Mouse (Mus musculus): ENCODE measurements around the gene Klf9. TPM values are rescaled to one million over a fixed set of nuclear protein-coding genes. Genes with fewer than 3 reads are reported as not detected.

Gene Klf9
- total RNA-seq, 2 experiments from 2014 or later: 19.9 to 24.6 TPM

DNA sequence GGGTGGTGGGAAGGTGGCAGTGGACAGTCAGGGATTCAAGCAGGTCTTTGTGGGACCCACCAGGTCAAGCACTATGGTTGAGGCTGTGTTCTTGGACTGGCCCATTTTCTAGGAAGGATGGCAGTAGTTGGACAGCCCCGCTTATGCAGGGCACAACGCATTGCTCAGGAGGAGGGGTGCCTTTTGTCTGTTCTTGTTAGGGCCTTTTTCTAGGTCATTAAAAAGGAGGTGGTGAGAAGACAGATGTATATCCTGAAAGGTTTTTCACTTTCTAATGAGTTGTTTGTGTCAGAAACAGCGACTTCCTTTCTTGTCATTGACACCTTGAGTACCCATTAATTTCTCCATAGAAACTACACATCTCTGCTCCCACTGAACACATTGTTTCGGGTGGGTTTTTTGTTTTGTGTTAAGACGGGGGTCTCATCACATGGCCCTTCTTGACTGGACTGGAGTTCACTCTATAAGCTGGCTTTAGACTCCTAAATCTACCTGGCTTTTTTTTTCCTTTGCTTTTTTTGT, 12.6 kb downstream of the Klf9 start:
- ATAC-seq (replicated peaks; ENCODE audit: low FRiP score, low TSS enrichment, poor library complexity, severe bottlenecking): no peak

DNA sequence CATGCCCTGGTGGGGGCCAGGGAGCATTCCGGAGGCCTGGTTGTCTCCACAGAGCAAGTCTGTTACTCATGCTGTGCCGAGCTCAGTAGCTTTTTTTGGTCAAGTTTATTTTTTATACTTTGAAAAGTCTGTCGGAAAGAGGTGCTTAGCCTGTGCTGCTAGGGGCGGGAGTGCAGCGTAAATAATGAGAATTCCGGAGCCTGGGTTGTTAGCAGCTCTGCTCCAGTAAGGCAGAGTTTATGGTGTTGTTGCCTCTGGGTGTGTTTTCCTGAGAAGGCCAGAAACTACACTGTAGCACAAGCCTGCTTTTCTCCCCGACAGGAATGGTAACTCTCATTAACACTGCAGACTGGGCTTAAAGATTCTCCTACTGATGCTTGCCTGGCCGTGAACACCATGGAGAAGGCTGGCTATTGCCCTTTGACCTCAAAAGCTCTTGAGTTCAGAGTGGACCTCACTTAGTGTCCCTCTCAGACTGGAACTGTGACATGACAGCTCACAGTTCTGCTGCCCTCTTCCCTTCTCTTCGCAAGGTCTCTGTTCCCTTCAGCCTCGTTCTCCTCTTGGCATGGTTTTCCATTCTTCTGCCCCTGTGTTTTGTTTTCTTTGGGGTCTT, 18.9 kb downstream of the Klf9 start:
- no peak for ATAC-seq (replicated peaks; ENCODE audit: low FRiP score, low TSS enrichment, poor library complexity, severe bottlenecking)

DNA sequence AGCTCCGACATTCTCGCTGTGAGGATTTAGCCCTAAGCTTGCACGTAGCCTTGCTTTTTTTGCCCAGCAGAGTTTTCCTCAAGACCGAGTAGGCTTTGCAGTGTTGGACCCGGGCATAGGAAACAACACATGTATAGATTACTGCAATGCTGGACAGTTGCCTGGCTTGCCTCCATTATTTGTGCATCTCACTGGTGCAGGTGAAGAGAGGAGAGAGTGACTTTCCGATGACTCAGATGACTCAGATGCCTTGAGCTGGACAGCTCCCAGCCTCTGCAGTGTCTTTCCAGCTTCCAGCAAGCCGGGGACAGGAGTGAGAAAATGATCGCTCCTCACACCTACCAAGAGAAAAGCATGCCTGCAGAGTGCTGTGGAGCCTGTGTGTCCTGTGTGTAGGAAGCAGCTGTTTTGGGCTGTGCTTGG, 21.4 kb downstream of the Klf9 start:
- ATAC-seq (replicated peaks; ENCODE audit: low FRiP score, low TSS enrichment, poor library complexity, severe bottlenecking): no peak

DNA sequence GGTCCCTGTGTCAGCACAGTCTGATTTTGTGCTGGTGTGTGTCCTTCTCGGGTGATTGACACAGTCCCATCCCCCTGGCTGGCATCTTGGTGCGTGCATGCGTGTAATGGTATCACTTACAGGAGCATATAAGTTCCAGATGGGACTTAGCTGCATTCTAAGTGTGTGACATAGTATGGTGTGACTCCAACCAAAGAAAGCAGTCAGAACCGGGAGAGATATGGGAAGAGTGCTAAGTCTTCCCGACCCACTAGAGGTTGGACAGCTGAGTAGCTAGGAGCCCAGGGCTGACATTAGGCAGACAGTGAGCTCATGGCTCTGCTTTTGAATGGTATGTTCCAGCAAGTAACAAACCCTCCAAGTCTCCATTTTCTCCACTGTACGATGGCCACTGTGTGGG, 21.9 kb downstream of the Klf9 start:
- ATAC-seq (replicated peaks; ENCODE audit: low FRiP score, low TSS enrichment, poor library complexity, severe bottlenecking): no peak

DNA sequence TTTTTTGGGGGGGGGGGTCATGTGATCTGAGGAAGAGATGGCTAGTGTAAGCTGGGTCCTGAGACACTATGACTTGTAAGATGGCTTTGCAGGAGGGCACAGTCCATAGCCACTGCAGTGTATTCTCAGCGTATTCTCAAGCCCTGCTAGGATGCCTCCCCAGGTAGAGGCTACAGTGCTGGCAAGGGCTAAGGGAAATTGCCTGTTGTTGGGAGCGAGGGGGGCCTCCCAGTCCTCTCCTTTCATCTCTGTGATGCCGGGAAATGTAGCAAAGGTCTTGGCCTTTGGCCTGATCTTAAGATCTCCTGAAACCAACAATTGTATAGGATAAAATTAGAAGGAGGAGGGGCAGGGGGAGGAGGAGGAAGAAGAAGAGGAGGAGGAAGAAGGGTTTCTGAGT, 22.3 kb downstream of the Klf9 start:
- no peak for ATAC-seq (replicated peaks; ENCODE audit: low FRiP score, low TSS enrichment, poor library complexity, severe bottlenecking)

DNA sequence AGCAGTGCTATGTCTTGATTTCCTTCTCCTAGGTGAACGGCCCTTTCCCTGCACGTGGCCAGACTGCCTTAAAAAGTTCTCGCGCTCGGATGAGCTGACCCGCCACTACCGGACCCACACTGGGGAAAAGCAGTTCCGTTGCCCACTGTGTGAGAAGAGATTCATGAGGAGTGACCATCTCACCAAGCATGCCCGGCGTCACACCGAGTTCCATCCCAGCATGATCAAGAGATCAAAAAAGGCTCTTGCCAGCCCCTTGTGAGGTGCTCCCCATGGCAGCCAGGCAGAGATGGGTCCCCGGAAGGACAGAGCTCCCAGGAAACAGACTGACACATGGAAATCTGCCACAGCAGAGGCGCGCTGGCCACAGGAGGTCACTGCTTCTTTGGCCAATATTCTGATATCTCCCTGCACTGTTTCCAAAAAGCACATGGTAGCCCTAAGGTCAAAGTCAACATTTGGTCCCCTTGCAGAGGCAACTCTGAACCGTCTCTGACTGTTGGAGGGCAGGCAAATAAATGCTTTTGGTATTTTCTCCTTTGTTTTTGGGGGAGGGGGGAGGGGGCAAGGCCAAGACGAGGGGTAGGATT, 23.7 kb downstream of the Klf9 start:
- ATAC-seq (replicated peaks; ENCODE audit: low FRiP score, low TSS enrichment, poor library complexity, severe bottlenecking): no peak

DNA sequence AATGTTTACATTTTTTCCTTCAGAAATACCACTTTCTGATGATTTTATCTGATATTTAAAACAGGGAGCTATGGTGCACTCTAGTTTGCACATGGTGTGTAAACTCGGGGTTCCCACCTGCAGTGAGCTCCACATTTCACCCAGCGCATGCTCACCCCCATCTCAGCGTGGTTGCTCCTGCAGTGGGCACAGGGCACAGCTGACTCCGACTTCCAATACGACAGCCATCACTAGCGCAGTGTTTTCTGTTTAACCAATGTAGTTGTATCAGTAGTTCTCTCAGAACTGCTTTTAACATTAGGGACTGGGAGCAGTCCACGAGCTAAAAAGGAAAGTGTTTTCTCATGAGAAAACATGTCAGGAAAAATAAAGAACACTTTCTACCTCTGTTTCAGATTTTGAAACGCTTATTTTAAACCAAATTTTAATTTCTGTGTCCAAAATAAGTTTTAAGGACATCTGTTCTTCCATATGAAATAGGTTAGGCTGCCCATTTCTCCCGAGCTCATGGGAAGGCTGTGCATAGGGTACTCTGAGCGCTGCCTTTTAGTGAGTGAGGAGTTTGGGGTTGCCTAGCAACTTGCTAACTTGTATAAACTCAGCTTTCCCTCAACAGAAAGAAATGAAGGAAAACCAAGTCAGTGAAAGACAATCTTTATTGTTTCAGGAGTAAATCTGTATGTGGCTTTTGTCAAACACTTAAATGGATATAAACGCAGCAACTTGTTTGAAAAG, 25.7 kb downstream of the Klf9 start:
- ATAC-seq (replicated peaks; ENCODE audit: low FRiP score, low TSS enrichment, poor library complexity, severe bottlenecking): no peak

DNA sequence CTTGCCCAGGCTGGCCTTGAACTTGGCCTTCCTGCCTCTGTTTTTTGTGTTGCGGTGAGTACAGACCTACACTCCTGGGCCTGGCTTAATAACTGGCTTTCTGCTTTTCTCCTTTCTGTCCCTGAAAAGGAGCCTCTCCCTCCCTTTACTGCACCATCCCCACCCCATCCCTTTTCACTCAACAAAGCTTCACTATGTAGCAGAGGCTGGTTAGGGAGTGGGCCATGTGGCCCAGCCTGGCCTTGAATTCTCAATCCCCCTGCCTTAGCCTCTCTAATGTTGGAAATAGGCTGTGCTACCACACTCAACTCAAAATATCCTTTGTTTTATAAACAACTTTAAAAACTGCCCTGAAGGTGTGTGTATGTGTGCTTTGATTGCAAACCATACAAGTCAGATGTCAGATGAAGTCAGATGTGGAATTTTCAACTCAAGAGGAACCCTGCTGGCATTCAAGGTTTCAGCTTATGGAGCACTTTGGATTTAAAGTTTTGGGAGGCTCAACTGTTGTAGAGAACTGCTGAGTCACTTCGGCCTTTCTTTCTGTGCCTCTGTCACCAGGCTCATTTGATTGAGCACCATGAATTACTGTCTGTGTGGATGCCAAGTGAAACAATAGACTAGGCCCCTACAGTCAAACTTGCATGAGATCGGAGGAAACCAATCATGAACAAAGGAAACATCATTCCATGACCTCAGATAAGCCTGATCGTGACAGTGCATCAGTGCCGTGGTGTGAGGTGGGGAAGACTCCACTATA, 28.1 kb downstream of the Klf9 start:
- 0 out of 2 replicates have a peak, but pooled peaks have one; percentile 12 for ATAC-seq (replicated peaks; ENCODE audit: low FRiP score, low TSS enrichment, poor library complexity, severe bottlenecking)

DNA sequence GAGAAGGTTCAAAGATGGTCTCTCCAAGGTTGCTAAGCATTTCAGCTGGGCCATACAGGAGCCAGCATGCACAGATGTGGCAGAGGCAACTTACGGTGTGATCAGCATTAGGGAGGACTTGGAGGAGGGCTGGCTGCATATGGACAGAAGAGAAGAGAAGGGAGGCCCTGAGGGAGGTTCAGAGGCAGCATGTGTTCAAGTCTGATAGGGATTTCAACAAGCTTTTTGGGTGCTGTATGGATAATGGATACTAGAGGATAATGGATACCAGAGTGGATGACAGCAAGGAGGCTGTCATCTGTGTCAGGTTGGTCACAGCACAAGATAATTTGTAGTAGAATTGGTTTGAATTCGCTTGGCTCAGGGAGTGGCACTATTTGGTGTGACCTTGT, 28.6 kb downstream of the Klf9 start:
- ATAC-seq (replicated peaks; ENCODE audit: low FRiP score, low TSS enrichment, poor library complexity, severe bottlenecking): peak; percentile 67

DNA sequence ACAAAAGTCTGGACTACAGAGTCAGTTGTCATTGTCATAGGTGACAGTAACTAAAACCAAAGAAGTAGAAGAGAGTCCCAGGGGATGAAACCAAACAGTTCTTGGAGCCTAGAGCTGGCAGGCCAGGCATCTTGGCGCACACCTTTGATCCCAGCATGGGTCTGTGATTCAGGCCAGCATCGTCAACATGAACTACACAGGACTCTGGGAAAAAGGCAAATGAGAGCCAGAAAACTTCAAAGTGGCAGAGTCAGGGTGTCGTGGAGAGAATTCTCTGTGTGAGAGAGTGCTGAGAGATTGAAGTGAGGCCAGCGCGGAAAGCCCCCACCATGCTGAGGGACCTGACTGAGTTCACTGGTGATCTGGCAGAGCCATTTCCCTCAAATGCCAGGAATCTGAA, 29.4 kb downstream of the Klf9 start:
- ATAC-seq (replicated peaks; ENCODE audit: low FRiP score, low TSS enrichment, poor library complexity, severe bottlenecking): no peak

DNA sequence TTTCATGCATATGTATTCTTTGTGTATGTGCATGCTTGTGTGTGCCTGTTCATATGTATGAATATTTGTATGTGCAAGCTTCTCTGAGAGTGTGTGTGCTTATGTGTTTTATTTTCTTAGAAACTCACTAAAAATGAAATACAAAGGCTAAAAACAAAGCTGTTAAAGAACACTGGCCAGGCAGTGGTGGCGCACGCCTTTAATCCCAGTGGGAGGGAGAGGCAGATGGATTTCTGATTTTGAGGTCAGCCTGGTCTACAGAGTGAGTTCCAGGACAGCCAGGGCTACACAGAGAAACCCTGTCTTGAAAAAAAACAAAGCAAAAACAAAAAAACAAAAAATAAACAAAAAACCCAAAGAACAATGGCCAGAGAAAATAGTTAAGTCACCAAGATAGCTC, 30.1 kb downstream of the Klf9 start:
- ATAC-seq (replicated peaks; ENCODE audit: low FRiP score, low TSS enrichment, poor library complexity, severe bottlenecking): no peak

DNA sequence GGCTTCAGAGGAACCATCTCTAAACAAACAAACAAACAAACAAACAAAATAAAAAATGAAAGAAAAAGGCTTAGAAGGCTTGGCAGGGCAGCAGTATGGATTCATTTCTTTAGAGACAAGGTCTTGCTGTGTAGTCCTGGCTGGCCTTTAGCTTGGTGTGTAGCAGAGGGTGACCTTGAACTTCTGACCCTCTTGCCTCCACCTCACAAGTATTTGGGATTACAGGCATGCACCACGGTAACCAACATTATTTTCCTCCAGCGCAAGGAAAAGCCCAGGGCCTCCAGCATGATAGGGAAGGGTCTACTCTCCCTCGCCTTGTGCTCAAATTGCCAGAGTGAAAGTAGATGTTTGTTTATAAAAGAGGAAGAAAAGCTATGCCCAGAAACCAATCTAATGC, 34.1 kb downstream of the Klf9 start:
- ATAC-seq (replicated peaks; ENCODE audit: low FRiP score, low TSS enrichment, poor library complexity, severe bottlenecking): no peak

DNA sequence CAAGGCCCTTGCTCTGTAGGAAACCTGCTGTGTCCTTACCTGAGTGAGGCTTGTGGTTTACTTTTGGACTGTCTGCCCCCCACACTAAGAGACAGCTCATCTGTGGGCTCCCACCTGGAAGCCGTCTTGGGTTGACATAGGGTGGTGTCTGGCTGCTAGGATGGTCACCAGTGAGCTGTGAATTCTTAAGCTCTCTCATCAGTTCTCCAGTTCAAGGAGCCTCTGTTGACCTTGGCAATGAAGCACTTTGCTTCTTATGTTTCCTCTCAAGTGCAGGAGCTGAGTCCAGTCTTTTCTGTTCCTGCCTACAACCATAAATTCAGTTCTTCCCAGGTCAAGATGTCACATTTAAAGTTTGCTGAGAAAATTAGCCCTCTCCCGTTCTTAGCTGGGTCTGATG, 34.5 kb downstream of the Klf9 start:
- ATAC-seq (replicated peaks; ENCODE audit: low FRiP score, low TSS enrichment, poor library complexity, severe bottlenecking): no peak

DNA sequence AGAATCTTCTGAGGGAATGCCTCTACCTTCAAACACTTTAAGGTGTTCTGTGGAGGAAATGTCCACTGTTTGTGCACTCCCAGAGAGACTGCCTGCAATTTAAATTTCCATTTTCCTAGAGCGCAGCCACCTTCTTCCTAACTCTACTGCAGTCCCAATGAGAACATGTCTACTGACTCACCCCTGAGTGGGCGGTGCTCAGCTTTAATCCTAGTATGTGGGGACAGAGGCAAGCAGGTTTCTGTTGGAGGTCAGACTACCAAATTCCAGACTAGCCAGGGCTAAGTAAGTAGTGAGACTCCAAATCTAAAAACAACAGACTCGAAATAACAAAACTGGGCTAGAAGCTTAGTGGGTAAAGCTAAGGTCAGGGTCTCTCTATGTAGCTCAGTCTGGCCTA, 37.5 kb downstream of the Klf9 start:
- no peak for ATAC-seq (replicated peaks; ENCODE audit: low FRiP score, low TSS enrichment, poor library complexity, severe bottlenecking)

DNA sequence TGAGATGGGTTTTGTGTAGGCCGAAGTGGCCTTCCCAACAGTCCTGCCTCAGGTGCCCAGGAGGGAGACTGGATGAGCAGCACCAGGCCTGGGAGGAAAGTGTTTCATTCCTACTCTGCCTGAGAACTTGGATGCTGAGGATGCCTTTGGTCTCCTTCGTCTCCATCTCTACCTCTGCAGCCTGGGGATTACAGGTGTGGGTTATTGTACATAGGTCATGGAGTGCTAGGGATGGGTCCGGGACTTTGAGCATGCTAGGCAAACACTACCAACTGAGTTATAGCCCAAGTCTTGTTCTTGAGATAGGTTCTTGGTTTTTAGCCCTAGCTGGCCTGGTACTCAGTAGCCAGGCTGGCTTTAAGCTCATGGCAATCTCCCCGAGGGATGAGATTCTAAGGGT, 42.5 kb downstream of the Klf9 start:
- ATAC-seq (replicated peaks; ENCODE audit: low FRiP score, low TSS enrichment, poor library complexity, severe bottlenecking): no peak

DNA sequence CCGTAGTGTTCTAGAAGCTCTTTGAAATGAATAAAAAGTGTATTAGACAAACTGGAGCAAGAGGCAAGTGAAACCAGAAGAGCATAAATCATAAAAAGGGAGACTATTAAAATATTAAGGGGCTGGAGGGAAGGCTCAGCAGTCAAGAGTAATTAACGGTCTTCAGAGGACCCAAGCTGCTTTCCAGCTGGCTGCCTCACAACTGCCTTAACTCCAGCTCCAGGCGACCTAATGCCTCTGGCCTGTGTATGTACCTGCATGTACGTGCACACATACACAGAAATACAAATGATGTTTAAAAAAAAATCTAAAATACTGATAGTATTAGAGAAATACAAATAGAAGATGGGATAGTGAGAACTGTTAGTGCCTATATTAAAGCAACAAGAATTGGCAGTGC, 43.0 kb downstream of the Klf9 start:
- ATAC-seq (replicated peaks; ENCODE audit: low FRiP score, low TSS enrichment, poor library complexity, severe bottlenecking): no peak

DNA sequence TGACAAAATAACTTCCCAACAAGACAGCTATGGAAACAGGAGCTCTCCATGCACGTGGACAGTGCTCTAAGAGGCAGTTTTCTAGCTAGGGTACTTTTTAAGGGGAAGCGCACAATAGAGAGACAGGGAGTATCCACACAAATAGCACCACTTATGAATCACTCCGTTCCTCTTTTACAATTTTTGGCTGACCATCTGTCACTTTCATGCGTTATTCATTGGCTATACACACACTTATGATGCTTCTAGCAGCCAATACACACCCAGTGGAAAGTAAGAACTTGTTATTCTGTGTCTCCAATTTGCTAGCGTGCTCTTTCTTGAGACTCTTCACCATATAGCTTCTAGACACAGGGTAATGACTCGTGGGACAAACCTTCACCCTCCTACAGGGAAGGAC, 46.7 kb downstream of the Klf9 start:
- no peak for ATAC-seq (replicated peaks; ENCODE audit: low FRiP score, low TSS enrichment, poor library complexity, severe bottlenecking)

DNA sequence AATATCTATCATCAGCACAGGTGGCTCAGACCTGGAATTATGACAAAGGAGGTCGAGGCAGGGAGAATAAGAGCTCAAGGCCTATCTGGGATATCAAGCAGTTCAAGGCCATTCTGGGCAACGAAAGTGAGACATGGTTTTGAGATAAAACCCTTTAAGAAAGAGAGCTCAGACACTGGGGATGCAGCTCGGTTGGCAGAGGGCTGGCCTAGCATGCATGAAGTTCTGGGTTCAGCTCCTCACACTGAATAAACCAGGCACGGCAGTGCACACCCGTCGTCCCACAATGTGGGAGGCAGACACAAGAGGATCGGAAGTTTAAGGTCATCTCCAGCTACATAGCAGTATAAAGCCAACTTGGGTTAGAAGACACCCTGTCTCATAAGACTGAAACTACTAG, 48.0 kb downstream of the Klf9 start:
- peak; percentile 52; the same call in 1 of the 2 replicates for ATAC-seq (replicated peaks; ENCODE audit: low FRiP score, low TSS enrichment, poor library complexity, severe bottlenecking)

DNA sequence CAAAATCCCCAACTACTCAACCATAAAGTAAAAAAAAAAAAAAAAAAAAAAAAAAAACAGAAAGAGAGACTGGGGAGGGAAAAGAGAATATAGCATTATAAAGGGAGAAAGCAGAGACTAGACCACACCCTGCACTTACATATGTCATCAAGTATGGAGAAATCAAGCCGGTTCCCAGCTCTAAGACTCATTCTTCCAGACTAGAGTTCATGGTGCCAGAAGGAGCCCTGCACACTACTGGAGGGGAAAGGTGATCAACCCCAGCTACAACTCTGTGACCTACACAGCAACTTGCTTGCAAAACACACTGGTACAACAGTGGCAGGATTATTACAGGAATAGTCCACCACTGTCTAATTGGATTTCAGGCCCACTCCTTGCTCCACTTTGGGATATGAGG, 48.7 kb downstream of the Klf9 start:
- no peak for ATAC-seq (replicated peaks; ENCODE audit: low FRiP score, low TSS enrichment, poor library complexity, severe bottlenecking)

DNA sequence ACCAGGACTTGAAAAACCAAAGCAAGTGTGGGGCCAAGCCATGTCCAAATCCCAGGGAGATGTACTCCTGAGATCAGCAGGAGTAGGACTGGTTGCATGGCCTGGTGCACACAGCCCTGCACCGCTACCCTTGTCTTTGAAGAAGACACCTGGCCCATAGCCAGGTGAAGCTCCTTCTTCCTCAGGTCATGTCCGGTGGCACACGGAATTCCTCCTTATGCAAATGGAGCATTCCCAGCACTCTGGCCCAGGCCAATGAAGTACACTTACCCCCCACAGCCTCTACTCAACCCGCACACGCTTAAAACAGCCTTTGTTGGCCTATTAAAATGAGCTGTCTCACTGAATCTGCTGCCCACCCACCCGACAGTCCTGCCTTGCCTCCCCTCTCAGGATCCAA, 50.5 kb downstream of the Klf9 start:
- no peak for ATAC-seq (replicated peaks; ENCODE audit: low FRiP score, low TSS enrichment, poor library complexity, severe bottlenecking)

All from megakaryocyte-erythroid progenitor cell, adult 5-6 weeks (primary cell).